Mouse (Mus musculus) left cerebral cortex, postnatal 36 days (tissue): Measurements from ENCODE around the gene Sis. TPM values are rescaled to one million over a fixed set of nuclear protein-coding genes. Genes with fewer than 3 reads are reported as not detected.

Experiments used
- DNase-seq, 2 experiments: peaks; one replicate each; pipeline ENCODE4 v3.0.0; 2021 to 2022; ENCODE audit warnings: low spot score in 2 of 2, mixed read lengths in 1 of 2
- intact Hi-C: fragments of 180-260 bp; cut with DNase I; formaldehyde crosslinking; loops from one replicate; pipeline ENCODE4 v1.15.1; 2025
- total RNA-seq, 2 experiments: library from RNA; stranded (reverse); gene quantifications; 2 replicates each; pipeline ENCODE4 v1.2.3; 2021

Sis gene
- total RNA-seq: under 1 TPM; 0.05 to 0.07 TPM

DNA sequence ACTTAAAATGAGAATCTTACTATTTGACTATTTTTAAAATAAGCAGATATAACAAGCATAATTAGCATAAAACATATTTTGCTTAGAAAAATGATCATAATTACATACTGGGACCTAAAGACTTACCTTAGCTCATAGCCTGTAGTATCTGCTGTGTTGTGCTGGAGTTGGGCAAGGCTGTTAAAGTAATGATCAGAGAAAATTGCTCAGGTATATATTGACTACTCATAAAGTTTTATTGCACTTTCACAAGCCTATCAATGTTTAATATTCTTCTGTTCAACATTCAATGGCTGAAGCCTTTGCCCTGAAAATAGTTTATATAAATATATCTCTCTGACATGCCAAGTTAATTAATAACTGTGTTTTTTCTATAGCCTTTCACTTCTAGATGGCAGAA is at the start of gene Sis:
TSS of gene Sis (minus strand) at position 189 of the 400 bp plus-strand sequence.
- intact Hi-C loops: no loop called here
- no peak for DNase-seq

DNA sequence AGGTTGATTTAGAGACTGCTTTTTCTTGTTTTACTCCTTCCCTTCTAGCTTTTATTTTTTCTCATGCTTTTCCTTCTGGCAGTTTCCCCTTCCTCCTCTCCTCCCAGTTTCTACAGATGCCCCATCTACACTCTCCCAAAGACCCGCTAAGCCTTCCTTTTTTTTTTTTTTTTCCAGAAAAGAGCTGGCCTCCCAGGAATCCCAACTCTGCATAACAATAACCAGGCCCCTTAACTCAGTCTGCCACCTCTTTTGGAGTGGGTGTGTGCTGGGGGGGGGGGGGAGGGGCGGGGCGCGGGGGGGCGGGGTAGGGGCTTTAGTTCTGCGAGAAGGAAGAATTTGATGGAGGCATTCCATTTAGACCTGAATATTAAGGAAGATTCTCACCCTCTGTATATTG is 38.4 kb upstream of the Sis start:
- intact Hi-C loops: no loop called here
- no peak for DNase-seq

DNA sequence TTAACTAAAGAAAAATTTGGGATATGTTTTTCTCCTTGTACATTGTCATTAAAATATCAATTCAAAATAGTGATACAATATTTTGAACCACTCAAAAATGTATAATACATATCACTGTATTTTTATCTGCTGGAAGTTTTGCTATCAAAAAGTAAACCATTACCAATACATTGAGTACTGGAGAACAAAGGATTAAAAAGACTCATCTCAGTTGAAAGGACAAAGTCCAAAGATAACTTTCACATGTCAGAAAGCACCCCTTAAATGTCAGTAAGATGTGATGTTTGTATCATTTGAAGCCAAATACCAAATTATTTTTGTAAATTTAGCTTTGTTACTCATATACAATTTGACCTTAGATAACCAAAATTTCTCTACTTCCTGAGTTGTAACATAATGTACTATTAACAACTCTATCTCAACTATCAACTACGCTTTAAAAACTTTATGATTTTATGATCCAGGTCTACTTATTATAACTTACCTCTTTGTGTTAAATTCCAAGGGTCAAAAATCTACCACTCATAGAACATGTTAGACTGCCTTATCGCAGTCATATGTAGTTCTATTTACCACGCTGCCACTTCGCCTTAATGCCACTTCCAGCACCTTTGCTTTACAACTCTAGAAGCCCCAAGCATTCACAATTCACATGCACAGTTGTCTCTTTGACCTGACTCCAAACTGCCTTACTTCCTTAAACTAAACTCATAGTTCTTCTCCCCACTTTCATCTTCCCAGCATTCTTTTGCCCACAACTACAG is 35.5 kb upstream of the Sis start:
- no peak for DNase-seq
- intact Hi-C loops: no loop called here

DNA sequence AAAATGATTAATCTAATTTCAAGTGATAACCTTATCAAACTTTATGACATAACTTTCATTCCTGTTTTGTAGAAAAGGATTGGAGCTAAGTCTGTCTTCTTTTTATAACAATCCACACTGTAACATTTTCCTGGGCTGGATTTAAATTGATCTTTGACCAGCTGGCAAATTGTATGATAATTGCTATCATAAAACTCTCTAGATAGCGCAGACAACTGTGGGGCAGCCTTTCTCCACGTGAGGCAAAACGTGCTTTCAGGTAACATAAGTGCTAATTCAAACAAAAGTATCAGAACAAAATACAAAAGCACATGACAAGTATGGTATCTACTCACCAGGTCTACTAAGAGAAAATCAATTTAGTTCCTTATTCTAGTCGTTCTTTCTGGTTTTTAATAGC is 29.9 kb upstream of the Sis start:
- intact Hi-C loops: no loop called here

DNA sequence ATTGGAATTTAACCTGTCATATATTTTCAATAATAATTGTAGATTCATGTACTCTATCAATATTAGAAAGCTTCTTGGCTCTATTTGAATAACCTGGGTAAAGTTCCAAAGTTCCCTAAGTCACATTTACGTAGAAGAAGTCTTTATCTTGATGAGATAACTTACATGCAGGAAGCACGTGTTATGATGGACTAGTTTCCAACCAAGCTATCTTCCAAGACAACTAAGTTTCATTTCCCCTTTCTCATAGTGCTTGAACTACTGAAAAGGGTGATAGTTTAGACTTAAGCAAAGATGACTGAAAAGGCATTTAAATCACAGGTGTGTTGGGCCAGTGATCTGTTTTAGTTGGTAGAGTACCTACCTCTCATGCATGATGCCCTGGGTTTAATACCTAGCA is 23.3 kb upstream of the Sis start:
- intact Hi-C loops: no loop called here
- DNase-seq: no peak

More for the DNA sequence above, 29.9 kb upstream of the Sis start:
- DNase-seq: no peak

DNA sequence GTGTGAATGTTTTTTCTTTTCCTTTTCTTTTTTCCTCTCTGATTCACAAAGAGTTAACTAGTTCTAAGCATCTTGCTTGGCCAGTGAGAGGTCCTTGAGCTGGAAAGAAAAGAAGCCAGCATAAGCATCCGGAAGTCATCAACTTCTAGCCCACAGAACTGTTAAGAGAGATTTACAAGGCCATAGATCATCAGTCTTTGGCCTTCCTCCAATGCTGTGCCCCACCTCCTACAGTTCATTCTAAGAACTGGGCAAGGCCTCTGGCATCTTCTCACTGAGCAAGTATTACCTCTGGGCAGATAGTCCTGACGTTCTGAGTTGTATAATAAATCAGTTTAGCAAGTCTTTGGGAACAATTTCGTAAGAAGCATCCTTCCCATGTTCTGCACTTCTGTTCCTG is 8.9 kb upstream of the Sis start:
- no peak for DNase-seq
- intact Hi-C loops: no loop called here

DNA sequence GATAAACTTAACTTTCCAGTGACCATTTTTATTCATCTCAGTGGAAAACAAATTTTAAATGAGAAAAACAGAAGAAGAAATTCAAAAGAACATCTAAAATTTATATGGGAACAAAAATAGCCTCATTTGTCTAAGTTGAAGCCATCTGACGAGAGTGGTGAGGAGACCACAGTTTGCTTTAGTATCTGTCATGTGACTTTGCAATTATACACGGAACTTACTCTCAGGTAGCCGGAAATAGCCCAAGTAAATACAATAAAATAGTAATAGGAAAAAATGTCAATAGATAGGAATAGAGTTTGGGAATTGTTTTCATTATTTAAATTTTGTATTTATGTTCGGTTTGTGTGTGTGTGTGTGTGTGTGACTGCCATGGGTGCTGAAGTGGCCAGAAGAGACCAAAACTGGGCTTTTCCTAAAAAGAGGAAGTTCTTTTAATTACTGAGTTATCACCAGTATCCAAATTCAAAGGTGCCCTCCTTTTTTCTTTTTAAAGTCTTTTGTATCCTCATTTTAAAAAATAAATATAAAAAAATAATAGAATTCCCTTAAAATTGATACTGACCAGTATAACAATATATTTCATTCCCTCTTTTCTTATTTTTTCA is 48.6 kb downstream of the Sis start:
- no peak for DNase-seq
- intact Hi-C loops: no loop called here

DNA sequence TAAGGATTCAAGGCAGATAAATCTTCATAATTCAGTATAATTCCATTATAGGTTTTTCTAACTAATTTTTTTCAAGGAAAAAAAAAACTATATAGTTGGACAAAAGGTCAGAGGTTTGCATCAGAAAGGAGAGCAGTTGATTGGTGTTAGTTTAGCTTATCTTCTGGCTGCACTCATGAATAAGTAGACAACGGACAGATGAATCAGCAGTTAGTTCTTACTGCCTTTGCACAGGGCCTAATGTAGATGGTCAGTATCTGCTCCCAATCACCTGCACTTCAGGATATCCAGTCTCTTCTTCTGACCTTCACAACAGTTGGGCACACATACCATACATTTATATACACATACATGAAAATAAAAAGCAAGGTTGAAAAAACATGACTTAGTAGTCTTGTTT is 85.2 kb downstream of the Sis start:
- intact Hi-C loops: no loop called here
- no peak for DNase-seq

DNA sequence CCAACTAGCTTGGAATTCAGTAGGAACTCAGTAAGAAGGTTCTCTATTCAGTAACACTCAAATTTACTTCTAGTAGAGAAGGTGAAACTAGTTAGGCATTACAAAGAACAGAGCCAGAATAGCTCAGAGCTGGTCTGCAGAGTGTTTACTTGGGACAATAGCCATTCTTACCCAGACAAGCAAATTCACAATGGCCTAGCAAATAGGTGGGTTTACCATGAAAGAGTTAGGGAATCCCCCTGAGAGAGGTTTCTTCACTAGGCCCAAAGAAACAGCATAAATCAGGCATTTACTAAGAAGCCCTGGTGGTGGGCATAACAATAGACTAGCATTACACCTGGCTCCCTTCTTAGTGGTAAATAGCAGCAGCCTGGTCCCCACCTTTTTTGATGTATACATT is 99.5 kb downstream of the Sis start:
- intact Hi-C loops: no loop called here

DNA sequence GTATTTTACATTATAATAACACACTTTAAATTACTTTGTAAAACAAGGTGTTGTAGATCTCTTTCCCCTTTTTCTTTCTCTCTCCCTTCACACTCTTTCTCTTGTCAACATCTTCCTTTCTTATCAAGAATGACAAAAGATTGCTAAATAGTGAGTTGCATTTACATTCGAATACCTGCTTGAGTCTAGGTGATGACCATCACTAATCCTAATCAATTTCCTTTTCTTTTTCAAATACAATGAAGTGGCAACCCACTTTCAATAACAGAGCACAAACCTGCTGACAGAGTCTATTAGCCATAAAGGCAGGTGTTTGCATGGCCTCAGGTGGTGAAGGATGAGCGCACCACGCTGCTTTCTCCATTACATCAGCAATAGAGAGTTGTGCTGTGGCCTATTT is 108.9 kb downstream of the Sis start:
- no peak for DNase-seq
- intact Hi-C loops: no loop called here

More for the DNA sequence above, 99.5 kb downstream of the Sis start:
- DNase-seq: no peak

DNA sequence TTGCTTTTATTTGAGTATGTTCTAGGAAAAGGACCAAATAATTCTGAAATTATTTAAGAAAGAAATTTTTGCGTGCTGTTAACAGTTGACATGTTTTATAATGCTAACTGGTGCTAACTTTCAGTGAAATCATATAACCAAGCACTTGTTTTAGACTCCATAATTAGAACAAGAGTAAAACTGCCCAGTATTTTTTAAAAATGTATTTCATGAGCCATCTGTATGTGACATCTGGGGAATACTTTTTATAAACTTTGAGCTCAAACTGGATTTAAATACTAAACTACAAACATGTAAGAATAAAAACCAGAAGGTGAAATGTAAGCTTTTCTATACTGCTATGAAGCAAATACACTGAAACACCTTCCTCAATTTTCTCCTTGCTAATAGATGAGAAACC is 112.3 kb downstream of the Sis start:
- intact Hi-C loops: no loop called here
- DNase-seq: no peak

DNA sequence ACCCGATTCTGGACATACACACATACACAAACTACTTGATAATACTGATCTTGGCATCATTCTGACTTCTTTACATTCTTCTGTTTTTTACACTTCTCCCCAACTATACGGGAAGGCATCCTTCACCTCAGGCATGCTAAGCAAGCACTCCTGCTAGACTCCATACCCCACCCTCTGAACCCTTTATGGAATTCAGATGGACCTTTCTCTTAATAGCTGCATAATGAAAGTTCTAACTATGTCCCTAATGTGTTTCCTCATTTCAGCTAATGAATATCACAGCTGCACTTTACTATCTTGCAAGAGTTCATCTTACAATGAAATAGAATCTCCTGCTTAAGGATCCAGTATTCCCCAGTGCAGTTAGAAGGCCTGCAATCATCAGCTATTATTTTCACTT is 127.0 kb downstream of the Sis start:
- intact Hi-C loops: no loop called here
- no peak for DNase-seq

Other genes with a start within 250 kb of the Sis start
- 10 to 100 TPM; 68.4 to 75.9 TPM for gene Slitrk3, start 89.9 kb upstream of the Sis start, total RNA-seq